Mouse (Mus musculus) forebrain, embryonic 12.5 days (tissue): ENCODE measurements around the gene Fam120a. TPM values are rescaled to one million over a fixed set of nuclear protein-coding genes. Genes with fewer than 3 reads are reported as not detected.

ENCODE experiments used
- ATAC-seq: fragments of 200-750 bp; cut with Nextera tagmentation; 2 replicates; pipeline ENCODE4 v1.8.0; 2017; ENCODE audit warnings: moderate TSS enrichment; ENCODE audit not compliant: low FRiP score
- H3K27ac ChIP-seq: fragments of 300-500 bp; sonication (generic); 2 replicates; pipeline ENCODE4 v1.5.1; 2016; ENCODE audit warnings: mild to moderate bottlenecking
- H3K27me3 ChIP-seq: fragments of 300-500 bp; sonication (generic); 2 replicates; pipeline ENCODE4 v1.6.1; 2016; ENCODE audit warnings: mild to moderate bottlenecking
- H3K36me3 ChIP-seq: fragments of 300-500 bp; sonication (generic); replicated peaks from 2 replicates; pipeline ENCODE4 v1.6.1; 2016; ENCODE audit warnings: mild to moderate bottlenecking
- H3K4me1 ChIP-seq: fragments of 300-500 bp; sonication (generic); 2 replicates; pipeline ENCODE4 v1.6.1; 2016
- H3K4me2 ChIP-seq: fragments of 300-500 bp; sonication (generic); 2 replicates; pipeline ENCODE4 v1.6.1; 2016; ENCODE audit warnings: mild to moderate bottlenecking, moderate library complexity
- H3K4me3 ChIP-seq: fragments of 300-500 bp; sonication (generic); replicated peaks from 2 replicates; pipeline ENCODE4 v1.5.1; 2016; ENCODE audit warnings: mild to moderate bottlenecking
- H3K9ac ChIP-seq: fragments of 300-500 bp; sonication (generic); 2 replicates; pipeline ENCODE4 v1.6.1; 2016; ENCODE audit warnings: mild to moderate bottlenecking
- H3K9me3 ChIP-seq: fragments of 300-500 bp; sonication (generic); 2 replicates; pipeline ENCODE4 v1.6.1; 2016
- WGBS: fragments of 180-500 bp; shearing (Covaris S2); methylation state at CpG from one replicate; pipeline ENCODE4 v1.1.7; 2016; 5-methylcytosine and 5-hydroxymethylcytosine counted together
- polyA plus RNA-seq: library from polyadenylated mRNA; unstranded; fragments of >200 nt; fragmentation: Nextera tagmentation; extraction: Ambion mirVana; gene quantifications from 2 replicates; pipeline ENCODE4 v1.2.1, GENCODE M21; 2016

Gene Fam120a
- polyA plus RNA-seq, 1 experiment from 2014 or later: 18.5 TPM

- peak overlapping the region; percentile 41 for H3K4me3 ChIP-seq
- WGBS: 0% methylated on average over 36 of the region's 36 CpGs
- H3K9me3 ChIP-seq: no peaks in the 10 kb centered on the region
- H3K4me2 ChIP-seq: peak overlapping the region; percentile 66
- peak overlapping the region; percentile 75 for H3K9ac ChIP-seq
- H3K27me3 ChIP-seq: no peaks in the 10 kb centered on the region
- H3K36me3 ChIP-seq: peaks cover 32% of the 10 kb centered on the region
- peaks cover 7% of the 10 kb centered on the region for H3K4me1 ChIP-seq
- H3K27ac ChIP-seq: peak overlapping the region; percentile 89
- peak; percentile 100 for ATAC-seq
Measured at GRCm38 (mm10) chr13:48878534-48878933, 89.3 kb downstream of the Fam120a start.

GRCm38 (mm10) chr13:48877805-48878204 is 90.0 kb downstream of the Fam120a start:
- Histone ChIP-seq H3K36me3 (peaks cover 27% of the 10 kb centered on the region), H3K27me3 (no peaks in the 10 kb centered on the region), H3K9me3 (no peaks in the 10 kb centered on the region), H3K27ac (no peak overlapping the region), H3K4me2 (peak overlapping the region; percentile 66), H3K9ac (peak overlapping the region; percentile 75), H3K4me1 (peaks cover 7% of the 10 kb centered on the region), H3K4me3 (peak overlapping the region; percentile 41)
- no peak for ATAC-seq

- no peak overlapping the region for H3K4me3 ChIP-seq
Measured at GRCm38 (mm10) chr13:48872726-48873125, 95.1 kb downstream of the Fam120a start.

GRCm38 (mm10) chr13:48871887-48872606 is 95.8 kb downstream of the Fam120a start:
- ATAC-seq: no peak
- peaks cover 10% of the 10 kb centered on the region for H3K36me3 ChIP-seq
- H3K9ac ChIP-seq: peak overlapping the region; percentile 94
- peak overlapping the region; percentile 99 for H3K4me3 ChIP-seq
- H3K27ac ChIP-seq: no peak overlapping the region
- no peaks in the 10 kb centered on the region for H3K27me3 ChIP-seq
- 66% methylated on average over 7 of the region's 7 CpGs for WGBS
- peaks cover 39% of the 10 kb centered on the region for H3K4me1 ChIP-seq
- no peaks in the 10 kb centered on the region for H3K9me3 ChIP-seq
- peak overlapping the region; percentile 89 for H3K4me2 ChIP-seq

More at GRCm38 (mm10) chr13:48872726-48873125, 95.1 kb downstream of the Fam120a start:
- Histone ChIP-seq H3K4me1 (peaks cover 33% of the 10 kb centered on the region), H3K9ac (no peak overlapping the region), H3K27me3 (no peaks in the 10 kb centered on the region), H3K27ac (no peak overlapping the region), H3K36me3 (peaks cover 10% of the 10 kb centered on the region), H3K4me2 (no peak overlapping the region), H3K9me3 (no peaks in the 10 kb centered on the region)
- ATAC-seq: no peak
- WGBS: 92% methylated on average over 5 of the region's 5 CpGs

- ATAC-seq: peak; percentile 72
- Histone ChIP-seq H3K9ac (peak within 1 kb of the TSS; percentile 99), H3K27me3 (no peaks in the 10 kb centered on the region), H3K27ac (peak within 1 kb of the TSS; percentile 85), H3K36me3 (peaks cover 5% of the 10 kb centered on the region), H3K4me2 (peak within 1 kb of the TSS; percentile 89), H3K4me3 (peak within 1 kb of the TSS; percentile 99), H3K4me1 (peaks cover 47% of the 10 kb centered on the region), H3K9me3 (no peaks in the 10 kb centered on the region)
- under 1% methylated on average over 85 of the region's 117 CpGs for WGBS
Measured at GRCm38 (mm10) chr13:48870771-48871731, 96.8 kb downstream of the Fam120a start, which contains the start of gene Phf2. Gene Phf2, minus strand, starts transcription at chr13:48871119.

- Histone ChIP-seq H3K9me3 (no peaks in the 10 kb centered on the region), H3K36me3 (no peaks in the 10 kb centered on the region), H3K4me1 (peaks cover 51% of the 10 kb centered on the region), H3K4me3 (peak overlapping the region; percentile 99), H3K27ac (peak overlapping the region; percentile 85), H3K4me2 (peak overlapping the region; percentile 85), H3K9ac (peak overlapping the region; percentile 99), H3K27me3 (no peaks in the 10 kb centered on the region)
- WGBS: under 1% methylated on average over 78 of the region's 102 CpGs
- ATAC-seq: peak; percentile 39
Measured at GRCm38 (mm10) chr13:48869950-48870770, 97.7 kb downstream of the Fam120a start.

GRCm38 (mm10) chr13:48869600-48869949 is 98.2 kb downstream of the Fam120a start:
- no peaks in the 10 kb centered on the region for H3K36me3 ChIP-seq
- no peak for ATAC-seq
- H3K27ac ChIP-seq: peak overlapping the region; percentile 85
- H3K9me3 ChIP-seq: no peaks in the 10 kb centered on the region
- peak overlapping the region; percentile 85 for H3K4me2 ChIP-seq
- H3K27me3 ChIP-seq: no peaks in the 10 kb centered on the region
- H3K4me1 ChIP-seq: peaks cover 51% of the 10 kb centered on the region
- H3K4me3 ChIP-seq: peak overlapping the region; percentile 99
- H3K9ac ChIP-seq: peak overlapping the region; percentile 99
- 11% methylated on average over 5 of the region's 5 CpGs for WGBS

- Histone ChIP-seq H3K36me3 (no peaks in the 10 kb centered on the region), H3K4me2 (peak overlapping the region; percentile 85), H3K27ac (0 out of 2 replicates have a peak overlapping the region, but pooled peaks have one; percentile 85), H3K9me3 (no peaks in the 10 kb centered on the region), H3K9ac (peak overlapping the region; percentile 99), H3K4me3 (peak overlapping the region; percentile 99), H3K27me3 (no peaks in the 10 kb centered on the region), H3K4me1 (peaks cover 51% of the 10 kb centered on the region)
- WGBS: 16% methylated on average over 5 of the region's 5 CpGs
- no peak for ATAC-seq
Measured at GRCm38 (mm10) chr13:48869088-48869487, 98.7 kb downstream of the Fam120a start.

GRCm38 (mm10) chr13:48864673-48865356 is 103.0 kb downstream of the Fam120a start:
- Histone ChIP-seq H3K36me3 (no peaks in the 10 kb centered on the region), H3K27ac (no peak overlapping the region), H3K4me2 (no peak overlapping the region), H3K4me1 (peaks cover 40% of the 10 kb centered on the region), H3K4me3 (no peak overlapping the region), H3K9me3 (0 out of 2 replicates have a peak, but pooled peaks cover 5% of the 10 kb centered on the region), H3K27me3 (no peaks in the 10 kb centered on the region), H3K9ac (no peak overlapping the region)
- no peak for ATAC-seq
- 83% methylated on average over 12 of the region's 12 CpGs for WGBS

- WGBS: 84% methylated on average over 9 of the region's 9 CpGs
- no peak overlapping the region for H3K4me3 ChIP-seq
- H3K9me3 ChIP-seq: 0 out of 2 replicates have a peak, but pooled peaks cover 5% of the 10 kb centered on the region
- H3K4me1 ChIP-seq: peaks cover 40% of the 10 kb centered on the region
- H3K9ac ChIP-seq: no peak overlapping the region
- 0 out of 2 replicates have a peak overlapping the region, but pooled peaks have one; percentile 5 for H3K27ac ChIP-seq
- H3K36me3 ChIP-seq: no peaks in the 10 kb centered on the region
- ATAC-seq: no peak
- H3K4me2 ChIP-seq: no peak overlapping the region
- no peaks in the 10 kb centered on the region for H3K27me3 ChIP-seq
Measured at GRCm38 (mm10) chr13:48863556-48863955, 104.3 kb downstream of the Fam120a start.

- Histone ChIP-seq H3K36me3 (no peaks in the 10 kb centered on the region), H3K9me3 (0 out of 2 replicates have a peak, but pooled peaks cover 5% of the 10 kb centered on the region), H3K27ac (no peak overlapping the region), H3K4me2 (no peak overlapping the region), H3K4me3 (no peak overlapping the region), H3K9ac (no peak overlapping the region), H3K4me1 (peaks cover 40% of the 10 kb centered on the region), H3K27me3 (no peaks in the 10 kb centered on the region)
- ATAC-seq: no peak
- 100% methylated on average over 1 of the region's 1 CpGs for WGBS
Measured at GRCm38 (mm10) chr13:48861913-48862312, 105.9 kb downstream of the Fam120a start.
